Mouse (Mus musculus) MEL (cell line): ENCODE data around the gene Gm45234.

Source experiments
- CTCF ChIP-seq, 3 experiments: IDR thresholded peaks in 2 of 3; conservative IDR thresholded peaks in 1 of 3; 2 replicates each; pipeline ENCODE4 v1.5.1; 2011 to 2012; ENCODE audit warnings: low read length in 3 of 3, low read depth in 2 of 3, mild to moderate bottlenecking in 2 of 3, improper control_type of control experiment in 1 of 3, inconsistent platforms in 1 of 3, mixed read lengths in 1 of 3, moderate library complexity in 1 of 3; ENCODE audit not compliant: control insufficient read depth in 1 of 3, insufficient read depth in 1 of 3, poor library complexity in 1 of 3, severe bottlenecking in 1 of 3
- EP300 ChIP-seq, 2 experiments: IDR thresholded peaks; 2 replicates each; pipeline ENCODE4 v1.6.1; 2011; ENCODE audit warnings: improper control_type of control experiment in 2 of 2, low read length in 2 of 2, low read depth in 1 of 2, mild to moderate bottlenecking in 1 of 2
- KAT2A ChIP-seq: conservative IDR thresholded peaks from 2 replicates; pipeline ENCODE4 v1.6.1; 2012; ENCODE audit warnings: low read depth, low read length, improper control_type of control experiment, inconsistent platforms
- MAZ ChIP-seq: IDR thresholded peaks from 2 replicates; pipeline ENCODE4 v1.6.1; 2012; ENCODE audit warnings: low read depth, mild to moderate bottlenecking, inconsistent platforms, low read length, improper control_type of control experiment
- POLR2A ChIP-seq, 2 experiments: IDR thresholded peaks; 2 replicates each; pipeline ENCODE4 v1.6.1; 2011 to 2012; ENCODE audit warnings: low read length in 2 of 2, mild to moderate bottlenecking in 2 of 2, control low read depth in 1 of 2, improper control_type of control experiment in 1 of 2, low read depth in 1 of 2, moderate library complexity in 1 of 2; ENCODE audit not compliant: control insufficient read depth in 1 of 2, insufficient read depth in 1 of 2, poor library complexity in 1 of 2
- POLR2AphosphoS2 ChIP-seq: IDR thresholded peaks from 2 replicates; pipeline ENCODE4 v1.6.1; 2011; ENCODE audit warnings: low read length, improper control_type of control experiment
- TCF12 ChIP-seq: IDR thresholded peaks from 2 replicates; pipeline ENCODE4 v1.6.1; 2014; ENCODE audit warnings: low read depth, mild to moderate bottlenecking, inconsistent platforms, low read length, improper control_type of control experiment, moderate library complexity
- USF2 ChIP-seq, 2 experiments: IDR thresholded peaks; 2 replicates each; pipeline ENCODE4 v1.6.1; 2011 to 2012; ENCODE audit warnings: improper control_type of control experiment in 2 of 2, low read length in 2 of 2, borderline replicate concordance in 1 of 2, inconsistent platforms in 1 of 2, low read depth in 1 of 2, mild to moderate bottlenecking in 1 of 2; ENCODE audit not compliant: insufficient read depth in 1 of 2

GRCm38 (mm10) chr6:124745490-124746295, 10.1 kb downstream of the Gm45234 start:
- TF ChIP-seq POLR2A (IDR thresholded peaks at IDR 0.05; ENCODE audit: control insufficient read depth in 1 of 2, insufficient read depth in 1 of 2, low read depth in 1 of 2, low read length in 2 of 2, poor library complexity in 1 of 2) (peak; percentile 37 to 63; a peak in 1 of 4 replicates), MAZ (peak; percentile 22; the same call in 1 of the 2 replicates), KAT2A (no peak; the same call in 1 of the 2 replicates), USF2 (IDR thresholded peaks at IDR 0.05; ENCODE audit: borderline replicate concordance in 1 of 2, insufficient read depth in 1 of 2, low read depth in 1 of 2, low read length in 2 of 2) (no peak), EP300 (IDR thresholded peaks at IDR 0.05; ENCODE audit: low read depth in 1 of 2, low read length in 2 of 2) (no peak), TCF12 (peak; percentile 29; the same call in 1 of the 2 replicates), CTCF (IDR thresholded peaks at IDR 0.05 in 2 of 3, conservative IDR thresholded peaks at IDR 0.05 in 1 of 3; ENCODE audit: control insufficient read depth in 1 of 3, insufficient read depth in 1 of 3, low read depth in 2 of 3, low read length in 3 of 3, poor library complexity in 1 of 3, severe bottlenecking in 1 of 3) (peak; percentile 60 to 94 (median 91); a peak in 5 of 6 replicates), POLR2AphosphoS2 (peak; percentile 87)
